Mouse (Mus musculus) bone marrow, adult 2 months (tissue): ENCODE results near the gene Akap6. TPM values are rescaled to one million over a fixed set of nuclear protein-coding genes. Genes with fewer than 3 reads are reported as not detected.

ENCODE experiments used
- H3K27ac ChIP-seq: fragments of 200-500 bp; 2 replicates; pipeline ENCODE4 v1.5.1; 2012; ENCODE audit warnings: low read depth, mild to moderate bottlenecking, control low read depth, inconsistent platforms, low read length; ENCODE audit not compliant: control insufficient read depth, poor library complexity, insufficient read depth
- H3K4me1 ChIP-seq: fragments of 200-500 bp; 2 replicates; pipeline ENCODE4 v1.6.1; 2011; ENCODE audit warnings: low read length; ENCODE audit not compliant: control insufficient read depth, insufficient read depth
- H3K4me3 ChIP-seq: fragments of 200-500 bp; replicated peaks from 2 replicates; pipeline ENCODE3; 2011; ENCODE audit warnings: mild to moderate bottlenecking, low read depth, low read length, control low read depth; ENCODE audit not compliant: control insufficient read depth
- CTCF ChIP-seq: fragments of 200-500 bp; IDR thresholded peaks from 2 replicates; pipeline ENCODE4 v1.5.1; 2011; ENCODE audit warnings: low read length, control low read depth; ENCODE audit not compliant: control insufficient read depth, insufficient read depth
- POLR2A ChIP-seq: fragments of 200-500 bp; IDR thresholded peaks from 2 replicates; pipeline ENCODE4 v1.6.1; 2011; ENCODE audit warnings: low read depth, mild to moderate bottlenecking, control low read depth, low read length, borderline replicate concordance; ENCODE audit not compliant: control insufficient read depth
- WGBS: fragments of 180-500 bp; shearing (Covaris S2); methylation state at CpG from one replicate; pipeline ENCODE4 v1.1.7; 2018; 5-methylcytosine and 5-hydroxymethylcytosine counted together
- polyA plus RNA-seq: library from polyadenylated mRNA; stranded (reverse); fragments of >200 nt; gene quantifications from 2 replicates; pipeline ENCODE4 v1.2.4, GENCODE M21; 2011; ENCODE audit warnings: low replicate concordance; ENCODE audit not compliant: missing spikeins, insufficient read depth, insufficient read length

Gene Akap6
- polyA plus RNA-seq, 1 experiment, result 0.37 TPM

DNA sequence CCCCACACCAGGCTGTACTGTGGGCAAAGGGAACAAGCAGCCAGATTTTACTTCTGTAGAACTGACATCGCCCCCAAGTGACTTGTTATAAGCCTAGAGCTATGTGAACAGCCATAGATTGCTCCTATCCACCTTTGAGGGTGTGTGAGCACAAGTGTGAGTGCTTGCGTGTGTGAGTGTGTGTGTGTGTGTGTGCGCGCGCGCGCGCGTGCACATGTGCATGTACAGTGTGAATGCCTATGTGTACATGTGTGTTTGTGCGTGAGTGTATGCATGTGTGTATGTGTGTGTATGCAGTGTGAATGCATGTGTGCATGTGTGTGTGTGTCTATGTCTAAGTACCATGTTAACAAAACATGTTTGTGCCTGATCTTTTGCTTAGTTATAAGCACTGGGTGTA, 445.6 kb downstream of the Akap6 start:
- no peak overlapping the region for H3K27ac ChIP-seq
- WGBS, result 95% methylated on average over 10 of the region's 10 CpGs
- TF ChIP-seq POLR2A (no peak), CTCF (no peak)
- H3K4me1 ChIP-seq, result no peaks in the 10 kb centered on the region
- H3K4me3 ChIP-seq, result no peak overlapping the region

DNA sequence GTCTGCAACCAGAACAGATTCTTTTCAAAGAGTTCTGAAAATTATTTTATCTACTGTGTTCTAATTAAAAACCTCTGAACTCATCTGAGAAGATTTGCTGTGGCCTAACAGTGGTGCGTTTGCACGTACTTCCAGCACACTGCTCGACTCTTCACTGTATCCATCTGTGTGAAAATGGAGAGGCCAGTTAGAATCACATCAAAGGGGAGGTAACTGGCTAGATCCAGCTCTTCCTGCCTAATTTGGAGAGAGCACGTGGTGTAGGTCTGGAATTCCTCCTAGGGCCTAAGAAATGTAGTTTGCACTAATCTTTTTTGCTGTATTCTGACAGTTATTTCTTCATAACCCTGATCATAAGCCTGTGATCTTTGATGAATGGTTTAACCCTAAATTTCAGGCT, 446.3 kb downstream of the Akap6 start:
- WGBS, result 64% methylated on average over 4 of the region's 4 CpGs
- Histone ChIP-seq H3K4me1 (no peaks in the 10 kb centered on the region), H3K27ac (no peak overlapping the region), H3K4me3 (no peak overlapping the region)
- no peak for TF ChIP-seq CTCF
- TF ChIP-seq POLR2A, result no peak

DNA sequence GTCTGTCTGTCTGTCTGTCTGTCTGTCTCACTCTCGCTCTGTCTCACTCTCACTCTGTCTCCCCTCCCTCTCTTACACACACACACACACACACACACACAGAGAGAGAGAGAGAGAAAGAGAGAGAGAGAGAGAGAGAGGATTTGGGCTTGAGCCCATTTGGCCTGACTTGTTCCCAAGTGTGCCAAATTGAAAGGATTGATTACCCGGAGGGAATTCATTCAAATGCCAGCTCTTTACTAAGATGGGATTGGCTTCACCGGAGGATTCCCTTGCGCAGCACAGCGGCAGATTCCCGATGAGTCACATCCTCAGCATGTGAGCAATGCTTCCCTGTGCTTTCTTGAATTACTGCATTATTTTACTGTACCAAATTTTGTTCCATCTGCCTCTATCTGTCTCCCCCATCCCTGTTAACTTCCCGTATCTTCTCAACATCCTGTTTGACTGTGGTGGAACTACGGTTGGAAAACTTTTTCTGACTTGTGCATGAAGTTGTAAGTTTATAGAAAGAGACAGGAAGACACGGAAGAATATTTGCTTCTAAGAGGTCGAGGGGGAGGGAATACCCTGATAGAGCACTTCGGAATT, 447.4 kb downstream of the Akap6 start:
- Histone ChIP-seq H3K27ac (no peak overlapping the region), H3K4me1 (no peaks in the 10 kb centered on the region), H3K4me3 (no peak overlapping the region)
- TF ChIP-seq CTCF, result no peak
- TF ChIP-seq POLR2A, result no peak
- 64% methylated on average over 11 of the region's 11 CpGs for WGBS

DNA sequence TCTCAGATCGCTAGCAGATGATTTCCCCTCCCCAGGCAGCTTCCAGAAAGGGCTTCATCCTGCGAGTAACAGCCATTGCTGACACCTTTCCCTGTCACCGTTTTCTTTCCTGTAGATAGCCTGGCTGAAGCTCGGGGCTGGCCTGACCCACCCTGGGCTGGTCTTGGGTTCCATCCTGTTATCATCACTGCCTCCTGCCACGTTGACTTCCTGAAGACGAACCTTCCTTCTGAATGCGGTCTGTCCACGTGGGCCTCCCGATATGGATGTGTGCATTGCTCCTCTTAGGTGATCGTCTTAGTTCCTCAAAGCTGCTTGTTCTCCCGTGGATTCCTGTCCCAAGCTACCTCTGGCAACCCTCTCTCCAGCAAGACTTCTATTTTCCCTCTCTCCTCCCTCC, 448.5 kb downstream of the Akap6 start:
- no peak for TF ChIP-seq POLR2A
- no peak for TF ChIP-seq CTCF
- Histone ChIP-seq H3K4me3 (no peak overlapping the region), H3K4me1 (no peaks in the 10 kb centered on the region), H3K27ac (no peak overlapping the region)
- WGBS, result 52% methylated on average over 11 of the region's 11 CpGs

DNA sequence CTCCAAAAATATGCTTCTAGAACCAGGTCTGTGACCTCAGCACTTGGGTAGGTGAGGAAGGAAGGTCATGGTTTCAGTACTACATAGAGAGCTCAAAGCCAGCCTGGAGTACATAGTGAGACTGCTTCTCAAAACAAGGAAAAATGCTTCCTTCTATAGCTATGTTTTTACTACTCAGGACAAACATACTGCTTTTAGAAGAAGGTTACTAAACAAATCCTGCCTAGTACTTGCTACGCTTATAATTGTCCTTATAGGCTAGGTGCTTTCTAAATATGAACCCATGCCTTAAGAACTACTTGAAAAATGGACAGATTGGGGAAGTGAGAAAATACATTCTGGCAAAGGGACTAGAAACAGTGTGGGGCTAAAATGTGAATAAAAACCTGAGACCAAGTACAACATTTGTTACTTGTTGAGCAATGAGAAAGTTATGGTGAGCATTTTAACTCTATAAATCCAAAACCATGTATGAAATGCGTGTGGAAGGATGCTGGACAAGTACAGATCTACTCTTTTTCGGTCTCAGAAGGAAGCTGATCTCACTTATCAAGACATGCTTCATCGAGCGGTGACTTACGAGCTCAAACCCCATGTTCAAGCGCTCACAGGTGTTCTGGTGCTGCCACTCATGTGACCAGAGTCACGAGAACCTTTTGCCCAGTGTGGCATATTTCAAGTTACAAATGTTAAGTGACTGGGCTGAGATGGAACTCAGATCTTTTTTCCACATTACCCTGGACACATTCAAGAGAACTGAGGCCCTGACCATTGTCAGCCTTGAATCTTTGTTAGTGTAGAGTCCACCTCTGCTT, 469.2 kb downstream of the Akap6 start:
- TF ChIP-seq CTCF (no peak), POLR2A (no peak)
- Histone ChIP-seq H3K27ac (no peak overlapping the region), H3K4me1 (no peaks in the 10 kb centered on the region), H3K4me3 (no peak overlapping the region)
- 71% methylated on average over 8 of the region's 8 CpGs for WGBS

DNA sequence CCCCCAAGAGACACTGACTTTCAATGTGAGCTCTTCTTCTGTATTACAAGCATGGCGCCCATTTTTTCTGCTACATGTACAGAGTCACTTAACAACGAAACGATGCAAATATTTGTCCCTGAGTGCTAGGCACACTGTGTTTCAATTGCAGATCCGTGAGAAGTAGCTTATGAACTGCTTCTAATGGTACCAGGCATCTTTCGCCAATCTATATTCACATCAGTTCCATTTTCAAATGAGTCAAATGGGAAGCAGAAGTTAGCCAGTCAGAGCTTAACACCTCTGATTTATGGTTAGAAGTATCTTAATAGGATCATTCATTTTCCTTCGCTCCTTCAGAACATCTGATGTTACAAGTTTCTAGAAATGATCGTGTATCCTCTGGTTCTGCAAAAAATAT, 492.3 kb downstream of the Akap6 start:
- H3K4me1 ChIP-seq, result no peaks in the 10 kb centered on the region
- H3K27ac ChIP-seq, result no peak overlapping the region
- TF ChIP-seq POLR2A, result no peak
- H3K4me3 ChIP-seq, result no peak overlapping the region
- 71% methylated on average over 7 of the region's 7 CpGs for WGBS

DNA sequence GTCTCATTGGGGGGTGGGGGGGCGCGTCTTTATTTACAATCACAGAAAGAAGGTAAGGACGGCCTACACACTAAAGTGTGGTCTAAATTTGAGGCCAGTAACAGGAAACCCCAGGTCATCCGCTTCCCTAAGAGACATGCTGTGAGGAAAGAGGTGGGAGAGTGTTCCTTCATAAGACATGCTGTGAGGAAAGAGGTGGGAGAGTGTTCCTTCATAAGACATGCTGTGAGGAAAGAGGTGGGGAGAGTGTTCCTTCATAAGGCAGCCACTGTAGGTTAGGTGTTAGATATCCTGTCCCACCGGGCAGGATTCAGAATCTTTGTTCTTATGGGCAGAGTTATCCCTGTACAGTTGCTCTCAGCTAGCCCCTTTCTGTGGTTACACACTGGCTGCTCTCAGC, 494.5 kb downstream of the Akap6 start:
- Histone ChIP-seq H3K4me3 (no peak overlapping the region), H3K27ac (no peak overlapping the region), H3K4me1 (no peaks in the 10 kb centered on the region)
- no peak for TF ChIP-seq POLR2A
- no peak for TF ChIP-seq CTCF
- 68% methylated on average over 5 of the region's 5 CpGs for WGBS

Other genes with a start within 250 kb of the Akap6 start
- 2.4 and 7.8 TPM in 2 replicates for gene Arhgap5, start 195.4 kb upstream of the Akap6 start, polyA plus RNA-seq